Mouse (Mus musculus): Measurements from ENCODE around the gene Olfr635. TPM values are rescaled to one million over a fixed set of nuclear protein-coding genes. Genes with fewer than 3 reads are reported as not detected.
"Not testable (repeated sequence)": the region's sequence is repeated elsewhere in the genome, so short reads cannot be mapped to it uniquely, and the experiment has no call there.

Olfr635 gene
- 0.02 TPM in 1 of 2 replicates, not detected in the other for polyA plus RNA-seq (2016; fragmentation: Nextera tagmentation; extraction: Ambion mirVana)

DNA sequence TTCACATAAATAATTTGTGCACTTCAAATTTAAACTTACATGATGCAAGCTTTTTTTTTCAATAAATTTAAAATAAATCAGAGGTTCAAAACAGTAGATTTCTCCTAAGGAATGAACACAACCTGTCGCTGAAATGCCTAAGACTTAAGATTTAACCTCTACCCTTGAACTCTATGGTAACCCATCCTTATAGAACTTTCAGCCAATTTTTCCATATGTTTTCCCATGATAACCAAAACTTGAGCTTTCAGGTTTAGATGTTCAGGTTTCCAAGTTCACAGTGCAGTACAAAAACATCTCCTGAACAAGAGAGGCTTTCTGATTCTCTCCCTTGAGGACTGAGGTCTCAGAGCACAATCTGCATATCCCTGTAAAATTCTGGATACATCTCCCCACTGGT is at the start of gene Olfr635:
TSS of gene Olfr635 (plus strand) at position 301 of the 400 bp plus-strand sequence.
- no peaks in the 10 kb centered on the region for H3K4me1 ChIP-seq
- H3K27me3 ChIP-seq (ENCODE audit: poor library complexity, severe bottlenecking), result no peaks in the 10 kb centered on the region
- no peaks in the 10 kb centered on the region for H3K9me3 ChIP-seq
- no peaks in the 10 kb centered on the region for H3K36me3 ChIP-seq (replicated peaks)
- H3K4me3 ChIP-seq, result no peak within 1 kb of the TSS
- 67% methylated on average over 1 of the region's 1 CpGs for WGBS
- DNase-seq (ENCODE audit: extremely low spot score, low spot score), result no peak
- no peak within 1 kb of the TSS for H3K27ac ChIP-seq

DNA sequence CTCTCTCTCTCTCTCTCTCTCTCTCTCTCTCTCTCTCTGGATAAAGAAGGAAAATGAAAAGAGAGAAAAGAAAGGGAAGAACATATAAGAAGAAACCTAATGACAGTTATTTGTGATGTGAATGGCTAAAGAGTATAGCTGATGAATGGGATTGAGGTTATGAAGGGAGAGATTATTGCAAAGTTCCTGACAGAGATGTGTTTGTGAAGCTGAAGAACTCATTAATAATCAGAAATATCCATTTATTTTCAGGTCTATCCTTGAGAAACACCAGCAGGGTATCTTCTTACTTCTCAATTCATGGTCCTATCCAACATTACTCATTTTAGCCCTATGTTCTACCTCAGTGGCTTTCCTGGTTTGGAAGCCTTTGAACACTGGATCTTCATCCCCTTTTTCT is 42.4 kb upstream of the Olfr635 start, which contains the start of gene Olfr631:
TSS of gene Olfr631 (plus strand) at position 301 of the 400 bp plus-strand sequence.
- H3K4me1 ChIP-seq, result no peaks in the 10 kb centered on the region
- no peak within 1 kb of the TSS for H3K27ac ChIP-seq
- no peak within 1 kb of the TSS for H3K4me3 ChIP-seq
- no peak for DNase-seq (ENCODE audit: extremely low spot score, low spot score)
- H3K27me3 ChIP-seq (ENCODE audit: poor library complexity, severe bottlenecking), result no peaks in the 10 kb centered on the region
- no peaks in the 10 kb centered on the region for H3K9me3 ChIP-seq
- H3K36me3 ChIP-seq (replicated peaks), result no peaks in the 10 kb centered on the region

DNA sequence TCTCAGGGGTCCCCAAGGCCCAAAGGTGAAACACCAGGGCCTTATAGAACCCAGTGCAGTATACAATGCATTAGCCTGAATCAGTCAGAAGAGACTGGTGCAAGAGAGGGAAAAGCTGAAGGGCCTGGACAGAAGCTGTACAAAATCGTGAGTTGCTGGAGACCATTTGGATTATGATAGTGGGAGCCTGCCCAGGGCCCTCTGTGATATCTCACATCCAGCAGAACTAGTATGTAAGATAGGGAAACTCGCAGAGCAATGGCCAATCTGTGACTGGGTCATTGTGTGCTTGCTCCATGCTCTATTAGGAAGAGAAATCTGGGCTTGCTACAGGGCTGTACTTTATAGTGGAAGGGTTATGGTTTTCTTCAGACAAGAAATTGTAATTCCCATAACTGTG is 36.7 kb upstream of the Olfr635 start, which contains the start of gene Olfr632:
TSS of gene Olfr632 (plus strand) at position 84 of the 400 bp plus-strand sequence.
- H3K27me3 ChIP-seq (ENCODE audit: poor library complexity, severe bottlenecking), result no peaks in the 10 kb centered on the region
- DNase-seq (ENCODE audit: extremely low spot score, low spot score), result no peak
- no peaks in the 10 kb centered on the region; the same call in 1 of the 2 replicates for H3K9me3 ChIP-seq
- H3K4me1 ChIP-seq, result no peaks in the 10 kb centered on the region
- H3K36me3 ChIP-seq (replicated peaks), result no peaks in the 10 kb centered on the region
- H3K27ac ChIP-seq, result no peak within 1 kb of the TSS
- 87% methylated on average over 2 of the region's 2 CpGs for WGBS
- H3K4me3 ChIP-seq, result no peak within 1 kb of the TSS

DNA sequence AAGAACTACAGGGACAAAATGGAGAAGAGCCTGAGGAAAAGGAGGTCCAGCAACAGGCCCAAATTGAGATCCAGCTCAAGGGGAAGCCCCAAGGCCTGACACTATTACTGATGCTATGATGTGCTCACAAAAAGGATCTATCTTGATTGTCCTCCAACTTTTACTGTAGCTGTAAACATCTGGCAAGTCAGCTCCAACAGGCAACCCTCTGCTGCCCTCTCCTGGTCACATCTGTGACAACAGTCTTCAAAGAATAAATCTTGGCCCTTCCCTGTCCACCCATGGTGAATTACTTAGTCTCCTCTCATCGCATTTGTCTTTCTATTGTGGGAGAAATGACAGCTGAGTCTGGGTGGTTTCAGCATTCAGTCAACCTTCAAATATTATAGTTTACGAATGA is 28.2 kb upstream of the Olfr635 start:
- H3K27me3 ChIP-seq (ENCODE audit: poor library complexity, severe bottlenecking), result no peaks in the 10 kb centered on the region
- H3K27ac ChIP-seq, result no peak overlapping the region
- H3K4me1 ChIP-seq, result no peaks in the 10 kb centered on the region
- 34% methylated on average over 2 of the region's 2 CpGs for WGBS
- no peaks in the 10 kb centered on the region for H3K36me3 ChIP-seq (replicated peaks)
- peak; percentile 48 for DNase-seq (ENCODE audit: extremely low spot score, low spot score)
- H3K4me3 ChIP-seq, result no peak overlapping the region
- no peaks in the 10 kb centered on the region; the same call in 1 of the 2 replicates for H3K9me3 ChIP-seq

DNA sequence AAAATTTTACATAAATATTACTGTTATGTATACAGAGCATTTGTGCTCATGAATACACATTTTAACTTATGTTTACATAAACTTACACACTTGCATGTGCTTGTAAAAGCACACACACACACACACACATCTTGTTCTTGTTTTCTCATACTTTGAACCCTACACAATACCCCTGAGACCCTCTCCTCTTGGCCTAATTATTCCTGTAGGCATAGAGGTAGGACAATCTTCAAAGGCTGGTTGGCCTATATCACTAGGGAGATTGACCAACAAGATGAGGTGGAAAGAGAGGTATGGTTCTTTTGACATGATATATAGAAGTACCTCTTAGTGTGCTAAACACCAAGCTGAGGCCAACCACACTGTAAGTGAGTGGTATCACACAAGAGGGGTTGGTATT is 26.8 kb upstream of the Olfr635 start, which contains the start of gene Olfr633:
TSS of gene Olfr633 (plus strand) at position 301 of the 400 bp plus-strand sequence.
- DNase-seq (ENCODE audit: extremely low spot score, low spot score), result no peak
- no peak within 1 kb of the TSS for H3K4me3 ChIP-seq
- H3K9me3 ChIP-seq, result no peaks in the 10 kb centered on the region
- H3K36me3 ChIP-seq (replicated peaks), result no peaks in the 10 kb centered on the region
- no peaks in the 10 kb centered on the region for H3K27me3 ChIP-seq (ENCODE audit: poor library complexity, severe bottlenecking)
- H3K4me1 ChIP-seq, result no peaks in the 10 kb centered on the region
- no peak within 1 kb of the TSS for H3K27ac ChIP-seq

DNA sequence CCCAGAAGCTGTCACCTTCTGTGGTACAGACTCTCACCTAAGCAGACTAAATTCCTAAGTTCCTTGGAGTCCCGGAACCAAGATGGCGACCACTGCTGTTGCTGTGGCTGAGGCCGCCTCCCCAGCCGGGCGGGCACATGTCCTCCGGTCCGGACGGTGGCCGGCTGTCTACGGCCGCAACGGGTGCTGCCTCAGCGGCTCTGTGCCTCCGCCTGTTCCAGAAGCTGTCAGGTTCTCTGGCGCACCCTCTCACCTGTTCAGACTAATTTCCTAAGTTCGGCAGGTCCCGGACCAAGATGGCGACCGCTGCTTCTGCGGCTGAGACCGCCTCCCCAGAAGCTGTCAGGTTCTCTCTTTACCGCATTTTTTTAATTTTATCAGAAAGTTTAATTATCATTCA is 4.1 kb upstream of the Olfr635 start:
- not testable (repeated sequence) for H3K4me1 ChIP-seq; H3K27ac ChIP-seq; H3K9me3 ChIP-seq; H3K27me3 ChIP-seq (ENCODE audit: poor library complexity, severe bottlenecking); DNase-seq (ENCODE audit: extremely low spot score, low spot score); H3K4me3 ChIP-seq; H3K36me3 ChIP-seq (replicated peaks)
- WGBS, result 97% methylated on average over 22 of the region's 22 CpGs

DNA sequence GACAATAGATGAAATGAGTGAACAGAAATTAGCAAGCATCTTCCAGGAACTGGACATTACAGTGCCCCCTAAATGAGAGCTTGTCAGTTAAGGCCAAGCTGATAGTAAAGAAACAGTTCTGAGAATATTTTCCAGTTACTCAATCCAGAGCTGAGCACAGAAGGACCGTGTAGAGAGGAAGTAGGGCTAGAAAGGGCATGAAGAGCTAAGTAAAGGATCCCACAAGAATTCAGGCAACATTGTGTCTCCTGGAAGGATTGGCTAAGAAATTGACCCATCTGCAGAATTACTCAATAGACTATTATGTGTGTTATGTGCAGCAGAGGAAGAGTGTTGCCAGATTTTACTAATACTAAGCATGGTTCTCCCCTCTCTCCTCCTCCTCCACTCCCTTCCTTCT is 830 bp downstream of the Olfr635 start:
- no peak for DNase-seq (ENCODE audit: extremely low spot score, low spot score)
- H3K4me3 ChIP-seq, result no peak overlapping the region
- H3K9me3 ChIP-seq, result no peaks in the 10 kb centered on the region
- H3K27me3 ChIP-seq (ENCODE audit: poor library complexity, severe bottlenecking), result no peaks in the 10 kb centered on the region
- WGBS, result 66% methylated on average over 1 of the region's 1 CpGs
- no peak overlapping the region for H3K27ac ChIP-seq
- H3K4me1 ChIP-seq, result no peaks in the 10 kb centered on the region
- no peaks in the 10 kb centered on the region for H3K36me3 ChIP-seq (replicated peaks)

DNA sequence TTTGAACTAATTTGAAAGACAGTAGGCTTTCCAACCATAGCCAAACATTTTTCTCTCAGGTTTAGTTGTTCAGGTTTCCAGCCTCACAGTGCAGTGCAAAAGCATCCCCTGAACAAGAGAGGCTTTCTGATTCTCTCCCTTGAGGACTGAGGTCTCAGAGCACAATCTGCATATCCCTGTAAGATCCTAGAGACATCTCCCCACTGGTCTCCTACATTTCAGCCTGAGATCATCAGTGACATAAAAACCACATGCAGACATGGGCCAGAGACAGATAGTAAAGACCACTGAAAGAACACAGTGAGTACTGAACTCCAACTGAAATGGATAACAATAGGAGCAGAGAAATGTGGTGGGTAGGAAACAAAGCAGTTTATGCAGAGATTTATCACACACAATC is 27.5 kb downstream of the Olfr635 start, which contains the start of gene Olfr638:
TSS of gene Olfr638 (plus strand) at position 301 of the 400 bp plus-strand sequence.
- Histone ChIP-seq H3K27me3 (ENCODE audit: poor library complexity, severe bottlenecking) (no peaks in the 10 kb centered on the region), H3K27ac (no peak within 1 kb of the TSS), H3K4me3 (no peak within 1 kb of the TSS), H3K4me1 (no peaks in the 10 kb centered on the region), H3K36me3 (replicated peaks) (no peaks in the 10 kb centered on the region), H3K9me3 (no peaks in the 10 kb centered on the region)
- no peak for DNase-seq (ENCODE audit: extremely low spot score, low spot score)

DNA sequence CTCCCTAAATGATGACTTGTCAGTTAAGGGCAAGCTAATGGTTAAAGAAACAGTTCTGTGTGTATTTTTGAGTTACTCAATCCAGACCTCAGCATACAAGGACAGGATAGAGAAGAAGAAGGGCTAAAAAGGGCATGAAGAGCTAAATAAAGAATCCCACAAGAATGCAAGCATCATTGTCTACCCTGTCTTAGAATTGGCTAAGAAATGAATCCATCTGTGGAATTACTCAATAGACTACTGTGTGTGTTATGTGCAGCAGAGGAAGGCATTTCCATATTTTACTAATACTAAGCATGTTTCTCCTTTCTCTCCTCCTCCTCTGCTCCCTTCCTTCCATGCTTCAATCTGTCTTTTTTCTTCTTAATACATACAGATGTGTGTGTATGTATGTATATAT is 28.2 kb downstream of the Olfr635 start:
- H3K36me3 ChIP-seq (replicated peaks), result no peaks in the 10 kb centered on the region
- H3K27me3 ChIP-seq (ENCODE audit: poor library complexity, severe bottlenecking), result no peaks in the 10 kb centered on the region
- H3K9me3 ChIP-seq, result no peaks in the 10 kb centered on the region
- H3K27ac ChIP-seq, result no peak overlapping the region
- no peaks in the 10 kb centered on the region for H3K4me1 ChIP-seq
- no peak for DNase-seq (ENCODE audit: extremely low spot score, low spot score)
- H3K4me3 ChIP-seq, result no peak overlapping the region

DNA sequence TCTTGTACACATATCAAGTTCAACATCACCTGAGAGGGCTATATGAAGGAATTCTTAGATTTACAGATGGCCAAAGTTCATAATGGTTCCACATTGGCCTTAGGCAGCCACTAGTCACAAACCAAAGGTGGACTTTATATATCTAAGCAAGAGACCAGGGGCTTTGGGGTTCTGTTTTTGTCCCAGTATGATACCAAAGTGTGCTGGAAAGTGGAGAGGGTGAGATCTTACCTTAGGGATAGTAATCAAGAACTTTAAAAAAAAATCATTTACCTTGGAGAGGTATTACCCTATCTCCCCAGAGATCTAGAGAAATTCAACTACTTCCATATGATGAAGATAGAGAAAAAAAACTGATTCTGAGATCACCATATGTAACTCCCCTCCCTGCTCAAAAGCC is 46.3 kb downstream of the Olfr635 start, which contains the start of gene Olfr639:
TSS of gene Olfr639 (minus strand) at position 101 of the 400 bp plus-strand sequence.
- Histone ChIP-seq H3K9me3 (no peaks in the 10 kb centered on the region), H3K4me3 (no peak within 1 kb of the TSS), H3K4me1 (no peaks in the 10 kb centered on the region), H3K27ac (no peak within 1 kb of the TSS), H3K36me3 (replicated peaks) (no peaks in the 10 kb centered on the region), H3K27me3 (ENCODE audit: poor library complexity, severe bottlenecking) (no peaks in the 10 kb centered on the region)
- no peak for DNase-seq (ENCODE audit: extremely low spot score, low spot score)

DNA sequence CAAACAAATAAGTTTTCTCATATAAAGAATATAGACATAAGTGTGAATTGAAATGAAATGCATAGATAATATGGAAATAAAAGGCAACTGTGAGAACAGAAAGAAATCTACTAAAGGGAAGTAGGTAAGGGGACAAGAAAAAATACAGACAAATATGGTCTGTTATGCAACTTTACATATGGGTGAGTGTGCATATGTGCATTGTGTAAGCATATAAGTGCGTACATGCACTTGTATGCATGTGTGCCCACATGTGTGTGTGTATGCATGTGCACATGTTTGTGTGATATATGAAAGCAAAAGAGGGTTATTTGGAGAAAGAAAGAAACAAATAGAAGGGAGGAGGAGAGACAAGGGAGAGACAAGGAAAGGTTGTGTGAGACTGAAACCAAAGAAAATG is 48.0 kb downstream of the Olfr635 start:
- Histone ChIP-seq H3K4me3 (no peak overlapping the region), H3K27me3 (ENCODE audit: poor library complexity, severe bottlenecking) (no peaks in the 10 kb centered on the region), H3K9me3 (no peaks in the 10 kb centered on the region), H3K27ac (no peak overlapping the region), H3K36me3 (replicated peaks) (no peaks in the 10 kb centered on the region), H3K4me1 (no peaks in the 10 kb centered on the region)
- 93% methylated on average over 1 of the region's 1 CpGs for WGBS
- no peak for DNase-seq (ENCODE audit: extremely low spot score, low spot score)

DNA sequence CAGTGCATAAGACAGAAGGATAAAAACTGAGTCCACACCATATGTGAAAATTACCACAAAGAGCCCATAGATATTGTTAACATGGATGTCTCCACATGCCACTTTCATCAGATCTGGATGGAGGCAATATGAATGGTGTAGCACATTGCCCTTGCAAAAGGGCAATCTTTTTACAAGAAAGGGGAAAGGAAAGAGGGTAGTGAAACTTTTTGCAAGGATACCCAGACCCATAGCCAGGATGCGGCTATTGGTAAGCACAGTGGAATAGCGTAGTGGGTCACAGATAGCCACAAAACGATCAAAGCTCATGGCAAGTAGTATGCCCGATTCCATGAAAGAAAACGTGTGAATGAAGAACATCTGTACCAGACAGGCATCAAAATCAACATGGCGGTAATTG is 50.7 kb downstream of the Olfr635 start:
- Histone ChIP-seq H3K36me3 (replicated peaks) (no peaks in the 10 kb centered on the region), H3K27me3 (ENCODE audit: poor library complexity, severe bottlenecking) (no peaks in the 10 kb centered on the region), H3K4me1 (no peaks in the 10 kb centered on the region), H3K9me3 (no peaks in the 10 kb centered on the region), H3K4me3 (no peak overlapping the region), H3K27ac (no peak overlapping the region)
- 94% methylated on average over 6 of the region's 6 CpGs for whole genome bisulfite sequencing
- no peak for DNase-seq (ENCODE audit: extremely low spot score, low spot score)

DNA sequence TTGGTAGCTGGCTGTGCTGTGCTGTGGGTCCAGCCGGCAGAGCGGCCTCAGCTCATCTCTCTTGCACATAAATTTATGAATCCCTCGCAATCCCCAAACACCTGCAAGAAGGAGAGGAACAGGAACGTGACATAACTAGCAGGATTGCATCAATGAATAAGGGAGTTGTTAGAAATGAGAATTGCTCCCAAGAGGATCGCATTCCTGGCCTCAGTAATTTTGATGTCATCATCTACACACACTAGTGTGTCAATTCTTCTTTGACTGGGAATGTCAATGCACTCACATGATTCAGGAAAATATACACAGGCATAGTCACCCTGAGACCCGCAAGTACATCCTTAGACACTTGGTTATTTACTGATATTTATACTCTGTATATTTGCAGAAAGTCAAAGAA is 54.5 kb downstream of the Olfr635 start, which contains the start of gene Olfr640:
TSS of gene Olfr640 (minus strand) at position 101 of the 400 bp plus-strand sequence.
- H3K27ac ChIP-seq, result no peak within 1 kb of the TSS
- 86% methylated on average over 6 of the region's 6 CpGs for WGBS
- H3K4me1 ChIP-seq, result no peaks in the 10 kb centered on the region
- H3K4me3 ChIP-seq, result no peak within 1 kb of the TSS
- no peaks in the 10 kb centered on the region for H3K36me3 ChIP-seq (replicated peaks)
- DNase-seq (ENCODE audit: extremely low spot score, low spot score), result no peak
- H3K9me3 ChIP-seq, result no peaks in the 10 kb centered on the region
- H3K27me3 ChIP-seq (ENCODE audit: poor library complexity, severe bottlenecking), result no peaks in the 10 kb centered on the region

DNA sequence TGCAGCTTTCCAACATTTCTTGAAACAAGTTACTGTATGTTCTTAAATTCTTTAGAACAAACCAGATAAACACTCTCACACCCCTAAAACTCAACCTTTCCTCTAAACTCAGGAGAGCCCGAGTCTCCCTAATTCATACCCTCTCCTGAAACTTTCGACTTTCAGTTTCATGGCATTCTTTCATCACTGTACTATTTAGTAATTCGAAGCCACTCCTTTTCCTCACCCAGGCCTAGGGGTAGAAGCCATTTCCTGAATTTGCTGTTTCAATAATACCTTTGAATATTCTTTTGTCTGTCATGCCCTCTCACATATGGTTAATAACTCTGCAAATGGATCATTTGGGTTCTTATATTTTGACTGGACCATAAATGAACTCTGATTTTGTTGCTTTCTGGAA is 56.0 kb downstream of the Olfr635 start:
- Histone ChIP-seq H3K9me3 (no peaks in the 10 kb centered on the region), H3K27me3 (ENCODE audit: poor library complexity, severe bottlenecking) (no peaks in the 10 kb centered on the region), H3K4me1 (no peaks in the 10 kb centered on the region), H3K27ac (no peak overlapping the region), H3K4me3 (no peak overlapping the region), H3K36me3 (replicated peaks) (no peaks in the 10 kb centered on the region)
- no peak for DNase-seq (ENCODE audit: extremely low spot score, low spot score)
- 85% methylated on average over 3 of the region's 3 CpGs for WGBS
